Mouse (Mus musculus): Measurements from ENCODE around the gene Ttyh1. TPM values are rescaled to one million over a fixed set of nuclear protein-coding genes. Genes with fewer than 3 reads are reported as not detected.

The Ttyh1 gene
- polyA plus RNA-seq, 1 experiment = 3.0 TPM

- peaks cover 9% of the 10 kb centered on the region; the same call in 1 of the 2 replicates for H3K4me1 ChIP-seq (ENCODE audit: control insufficient read depth, insufficient read depth, low read length)
- WGBS = 61% methylated on average over 2 of the region's 2 CpGs
- H3K4me3 ChIP-seq (replicated peaks; ENCODE audit: extremely low read depth, low read depth, low read length) = no peak overlapping the region
- no peak for TF ChIP-seq POLR2A (IDR thresholded peaks at IDR 0.05; ENCODE audit: borderline replicate concordance, extremely low read depth, low read depth, low read length)
- no peak for TF ChIP-seq CTCF (IDR thresholded peaks at IDR 0.05; ENCODE audit: insufficient read depth, low read length)
- no peak for DNase-seq
Observed at GRCm38 (mm10) chr7:4138181-4138580, 19.0 kb downstream of the Ttyh1 start.

DNA sequence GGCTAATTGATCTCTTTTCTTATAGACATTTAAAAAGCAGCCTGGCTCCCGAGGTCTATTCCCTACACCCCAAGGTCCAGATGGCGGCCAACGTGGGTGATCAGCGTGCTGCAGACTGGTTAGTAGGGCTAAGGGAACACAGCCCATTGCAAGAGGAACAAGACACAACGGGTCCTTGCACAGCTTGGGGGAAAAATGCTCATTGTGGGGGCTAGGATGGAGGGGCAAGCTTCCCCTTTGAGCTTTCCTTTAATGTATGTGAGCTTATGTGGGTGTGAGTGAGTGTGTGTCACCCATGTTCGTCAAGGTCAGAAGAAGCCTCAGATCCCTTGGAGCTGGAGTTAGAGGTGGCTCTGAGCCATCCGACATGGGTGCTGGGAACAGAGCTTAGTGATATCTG is 19.5 kb downstream of the Ttyh1 start:
- H3K4me1 ChIP-seq (ENCODE audit: control insufficient read depth, insufficient read depth, low read length) = peaks cover 9% of the 10 kb centered on the region; the same call in 1 of the 2 replicates
- no peak for DNase-seq
- 84% methylated on average over 7 of the region's 7 CpGs for WGBS
- no peak overlapping the region for H3K4me3 ChIP-seq (replicated peaks; ENCODE audit: extremely low read depth, low read depth, low read length)
- TF ChIP-seq CTCF (IDR thresholded peaks at IDR 0.05; ENCODE audit: insufficient read depth, low read length) (no peak), POLR2A (IDR thresholded peaks at IDR 0.05; ENCODE audit: borderline replicate concordance, extremely low read depth, low read depth, low read length) (no peak)

- Histone ChIP-seq H3K4me3 (replicated peaks; ENCODE audit: extremely low read depth, low read depth, low read length) (no peak overlapping the region), H3K4me1 (ENCODE audit: control insufficient read depth, insufficient read depth, low read length) (peaks cover 9% of the 10 kb centered on the region; the same call in 1 of the 2 replicates)
- no peak for DNase-seq
- TF ChIP-seq POLR2A (IDR thresholded peaks at IDR 0.05; ENCODE audit: borderline replicate concordance, extremely low read depth, low read depth, low read length) (no peak), CTCF (IDR thresholded peaks at IDR 0.05; ENCODE audit: insufficient read depth, low read length) (no peak)
- WGBS = 90% methylated on average over 5 of the region's 5 CpGs
Observed at GRCm38 (mm10) chr7:4139391-4139790, 20.2 kb downstream of the Ttyh1 start.

- DNase-seq = no peak
- 87% methylated on average over 6 of the region's 6 CpGs for WGBS
- no peak overlapping the region for H3K4me3 ChIP-seq (replicated peaks; ENCODE audit: extremely low read depth, low read depth, low read length)
Observed at GRCm38 (mm10) chr7:4141648-4142325, 22.6 kb downstream of the Ttyh1 start.

GRCm38 (mm10) chr7:4142796-4143445 is 23.7 kb downstream of the Ttyh1 start:
- no peak for TF ChIP-seq POLR2A (IDR thresholded peaks at IDR 0.05; ENCODE audit: borderline replicate concordance, extremely low read depth, low read depth, low read length)
- no peak for TF ChIP-seq CTCF (IDR thresholded peaks at IDR 0.05; ENCODE audit: insufficient read depth, low read length)
- H3K4me3 ChIP-seq (replicated peaks; ENCODE audit: extremely low read depth, low read depth, low read length) = no peak overlapping the region
- peaks cover 8% of the 10 kb centered on the region; the same call in 1 of the 2 replicates for H3K4me1 ChIP-seq (ENCODE audit: control insufficient read depth, insufficient read depth, low read length)
- 93% methylated on average over 10 of the region's 10 CpGs for WGBS
- DNase-seq = no peak

More at GRCm38 (mm10) chr7:4141648-4142325, 22.6 kb downstream of the Ttyh1 start:
- no peak for TF ChIP-seq POLR2A (IDR thresholded peaks at IDR 0.05; ENCODE audit: borderline replicate concordance, extremely low read depth, low read depth, low read length)
- no peak for TF ChIP-seq CTCF (IDR thresholded peaks at IDR 0.05; ENCODE audit: insufficient read depth, low read length)
- H3K4me1 ChIP-seq (ENCODE audit: control insufficient read depth, insufficient read depth, low read length) = peaks cover 9% of the 10 kb centered on the region; the same call in 1 of the 2 replicates

GRCm38 (mm10) chr7:4143506-4143905 is 24.3 kb downstream of the Ttyh1 start:
- peaks cover 7% of the 10 kb centered on the region for H3K4me1 ChIP-seq (ENCODE audit: control insufficient read depth, insufficient read depth, low read length)
- TF ChIP-seq CTCF (IDR thresholded peaks at IDR 0.05; ENCODE audit: insufficient read depth, low read length) (no peak), POLR2A (IDR thresholded peaks at IDR 0.05; ENCODE audit: borderline replicate concordance, extremely low read depth, low read depth, low read length) (no peak)
- no peak overlapping the region for H3K4me3 ChIP-seq (replicated peaks; ENCODE audit: extremely low read depth, low read depth, low read length)
- WGBS = 91% methylated on average over 19 of the region's 19 CpGs
- peak; percentile 2 for DNase-seq

GRCm38 (mm10) chr7:4144046-4144445 is 24.8 kb downstream of the Ttyh1 start:
- H3K4me1 ChIP-seq (ENCODE audit: control insufficient read depth, insufficient read depth, low read length) = peaks cover 6% of the 10 kb centered on the region
- DNase-seq = peak; percentile 2
- 93% methylated on average over 13 of the region's 13 CpGs for WGBS
- TF ChIP-seq POLR2A (IDR thresholded peaks at IDR 0.05; ENCODE audit: borderline replicate concordance, extremely low read depth, low read depth, low read length) = no peak
- TF ChIP-seq CTCF (IDR thresholded peaks at IDR 0.05; ENCODE audit: insufficient read depth, low read length) = no peak
- H3K4me3 ChIP-seq (replicated peaks; ENCODE audit: extremely low read depth, low read depth, low read length) = no peak overlapping the region

- peaks cover 6% of the 10 kb centered on the region for H3K4me1 ChIP-seq (ENCODE audit: control insufficient read depth, insufficient read depth, low read length)
- WGBS = 95% methylated on average over 20 of the region's 20 CpGs
- TF ChIP-seq POLR2A (IDR thresholded peaks at IDR 0.05; ENCODE audit: borderline replicate concordance, extremely low read depth, low read depth, low read length) = no peak
- TF ChIP-seq CTCF (IDR thresholded peaks at IDR 0.05; ENCODE audit: insufficient read depth, low read length) = no peak
- H3K4me3 ChIP-seq (replicated peaks; ENCODE audit: extremely low read depth, low read depth, low read length) = no peak overlapping the region
- DNase-seq = no peak
Observed at GRCm38 (mm10) chr7:4144766-4145551, 25.8 kb downstream of the Ttyh1 start.

DNA sequence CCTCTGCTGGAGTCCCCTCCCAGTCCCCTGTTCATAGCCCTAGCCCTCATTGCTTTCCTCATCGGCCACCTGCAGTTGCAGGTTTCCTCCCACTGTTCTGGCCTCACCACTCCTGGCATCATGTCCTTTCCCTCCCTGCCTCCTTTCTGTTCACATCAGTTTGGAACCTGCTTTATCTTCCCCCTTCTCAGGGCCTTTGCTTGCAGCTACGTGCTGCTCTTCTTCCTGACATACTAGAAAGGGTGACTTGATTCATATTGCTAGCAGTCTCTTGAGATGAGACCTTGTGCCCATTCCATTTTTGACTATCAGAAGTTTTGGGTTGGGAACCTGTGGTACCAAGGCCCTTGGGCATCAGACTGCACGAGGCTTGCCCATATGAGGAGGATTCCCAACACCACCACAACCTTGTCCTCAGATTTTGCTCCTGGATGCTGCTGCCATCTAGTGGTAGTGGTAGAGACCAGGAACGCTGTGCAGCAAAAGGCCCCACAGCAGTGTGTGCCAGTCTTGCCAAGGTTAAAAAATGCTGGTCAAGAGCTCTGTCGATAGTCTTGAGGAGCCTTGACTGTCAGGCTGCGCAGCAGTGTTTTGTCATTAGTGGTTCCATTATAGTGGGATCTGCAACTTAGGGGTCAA is 26.5 kb downstream of the Ttyh1 start:
- Histone ChIP-seq H3K4me1 (ENCODE audit: control insufficient read depth, insufficient read depth, low read length) (peaks cover 6% of the 10 kb centered on the region), H3K4me3 (replicated peaks; ENCODE audit: extremely low read depth, low read depth, low read length) (no peak overlapping the region)
- peak; percentile 42 for DNase-seq
- 48% methylated on average over 6 of the region's 6 CpGs for WGBS
- peak; percentile 82 for TF ChIP-seq CTCF (IDR thresholded peaks at IDR 0.05; ENCODE audit: insufficient read depth, low read length)
- no peak for TF ChIP-seq POLR2A (IDR thresholded peaks at IDR 0.05; ENCODE audit: borderline replicate concordance, extremely low read depth, low read depth, low read length)
